ENCODE assay signal across 8 mouse cellular contexts in genomic region chr11:105364386-105365065, GRCm38 (mm10).
DNase-seq lines count a peak whose midpoint lies in the region; ATAC-seq lines count a peak whose summit lies in the region.

No protein-coding gene starts in this region.

- peak; percentile 48 for DNase-seq in right cerebral cortex, adult 18-20 months
- DNase-seq in right cerebral cortex, postnatal 14 days, result no peak
- DNase-seq in forebrain, embryonic 11.5 days (ENCODE audit: low spot score), result no peak
- DNase-seq in layer of hippocampus, adult 9-10 months (ENCODE audit: low spot score), result peak; percentile 27
- DNase-seq in thymus, postnatal 25 days, result peak; percentile 42
- DNase-seq in urinary bladder, adult 18-20 months (ENCODE audit: low spot score in 2 of 2), result no peak

- H3K27me3 ChIP-seq in forebrain, embryonic 11.5 days (ENCODE audit: control insufficient read depth, insufficient read depth, low read length), result no peaks in the 10 kb centered on the region; the same call in 1 of the 2 replicates
- H3K27me3 ChIP-seq in hindbrain, embryonic 12.5 days, result peaks cover 9% of the 10 kb centered on the region; the same call in 1 of the 2 replicates
- peaks cover 37% of the 10 kb centered on the region for H3K27me3 ChIP-seq in midbrain, embryonic 12.5 days

- H3K4me1 ChIP-seq in forebrain, embryonic 11.5 days (replicated peaks; ENCODE audit: control insufficient read depth, insufficient read depth, low read length), result peaks cover 12% of the 10 kb centered on the region; the same call in 1 of the 2 replicates
- peaks cover 36% of the 10 kb centered on the region for H3K4me1 ChIP-seq in hindbrain, embryonic 12.5 days
- H3K4me1 ChIP-seq in midbrain, embryonic 12.5 days, result peaks cover 28% of the 10 kb centered on the region

- no peaks in the 10 kb centered on the region for H3K9me3 ChIP-seq in forebrain, embryonic 11.5 days (ENCODE audit: control insufficient read depth, low read length)
- H3K9me3 ChIP-seq in hindbrain, embryonic 12.5 days (replicated peaks), result no peaks in the 10 kb centered on the region
- H3K9me3 ChIP-seq in midbrain, embryonic 12.5 days, result no peaks in the 10 kb centered on the region

- no peaks in the 10 kb centered on the region for H3K36me3 ChIP-seq in forebrain, embryonic 11.5 days (ENCODE audit: control insufficient read depth, insufficient read depth, low read length)
- no peaks in the 10 kb centered on the region for H3K36me3 ChIP-seq in hindbrain, embryonic 12.5 days
- no peaks in the 10 kb centered on the region for H3K36me3 ChIP-seq in midbrain, embryonic 12.5 days

- peak overlapping the region; percentile 78 for H3K4me2 ChIP-seq in forebrain, embryonic 11.5 days (ENCODE audit: low read depth, low read length, severe bottlenecking)
- peak overlapping the region; percentile 75 for H3K4me2 ChIP-seq in hindbrain, embryonic 12.5 days (replicated peaks)
- peak overlapping the region; percentile 80 for H3K4me2 ChIP-seq in midbrain, embryonic 12.5 days (replicated peaks)

- no peak overlapping the region for H3K4me3 ChIP-seq in forebrain, embryonic 11.5 days (ENCODE audit: low read depth, low read length)
- H3K4me3 ChIP-seq in hindbrain, embryonic 12.5 days, result peak overlapping the region; percentile 50
- H3K4me3 ChIP-seq in midbrain, embryonic 12.5 days, result peak overlapping the region; percentile 54; the same call in 1 of the 2 replicates

- H3K9ac ChIP-seq in forebrain, embryonic 11.5 days (ENCODE audit: low read length), result peak overlapping the region; percentile 43
- peak overlapping the region; percentile 46 for H3K9ac ChIP-seq in hindbrain, embryonic 12.5 days
- no peak overlapping the region; the same call in 1 of the 2 replicates for H3K9ac ChIP-seq in midbrain, embryonic 12.5 days (replicated peaks)

- H3K27ac ChIP-seq in forebrain, embryonic 11.5 days (ENCODE audit: low read depth, low read length), result no peak overlapping the region
- H3K27ac ChIP-seq in hindbrain, embryonic 12.5 days, result peak overlapping the region; percentile 53
- peak overlapping the region; percentile 54 for H3K27ac ChIP-seq in midbrain, embryonic 12.5 days (replicated peaks)

- 17% methylated on average over 12 of the region's 12 CpGs for WGBS in forebrain, embryonic 11.5 days
- WGBS in hindbrain, embryonic 12.5 days, result 15% methylated on average over 12 of the region's 12 CpGs
- 22% methylated on average over 12 of the region's 12 CpGs for WGBS in midbrain, embryonic 12.5 days

- no peak for ATAC-seq in forebrain, embryonic 11.5 days (replicated peaks; ENCODE audit: low FRiP score)
- peak; percentile 22; the same call in 1 of the 2 replicates for ATAC-seq in hindbrain, embryonic 12.5 days (ENCODE audit: low FRiP score)
- no peak for ATAC-seq in midbrain, embryonic 12.5 days (ENCODE audit: low FRiP score, low read depth)

Comparison
In these comparisons a context has a peak if more than half of its experiments do, and no peak if none do; other contexts are left out.
1. DNase-seq: peak in right cerebral cortex, adult 18-20 months (single experiment), layer of hippocampus, adult 9-10 months (single experiment) and thymus, postnatal 25 days (single experiment); none in right cerebral cortex, postnatal 14 days (single experiment), forebrain, embryonic 11.5 days (single experiment) and urinary bladder, adult 18-20 months (0 of 2).
2. Peak in every context shown above with its lines, with median percentiles within 50 percentile points of each other: H3K4me2 ChIP-seq.